1 mouse cellular context compared by ENCODE assay signal in genomic region chr10:17775079-17775478, GRCm38 (mm10).
TF ChIP-seq lines count a peak whose summit lies in the region.

No protein-coding gene starts in this region.

TF ChIP-seq in CH12.LX, 34 proteins besides CTCF, POLR2A, EP300 and RAD21 (continued from another document):
- TF ChIP-seq ZKSCAN1 (IDR thresholded peaks at IDR 0.05; ENCODE audit: borderline replicate concordance, low read depth, low read length) (no peak), TCF12 (IDR thresholded peaks at IDR 0.05; ENCODE audit: low read depth, low read length) (peak; percentile 61), MAFK (IDR thresholded peaks at IDR 0.05; ENCODE audit: insufficient replicate concordance, low read length) (peak; percentile 69; the same call in 1 of the 2 replicates), SMC3 (IDR thresholded peaks at IDR 0.05; ENCODE audit: low read depth, low read length) (no peak), TBP (conservative IDR thresholded peaks at IDR 0.05; ENCODE audit: low read depth, low read length) (0 out of 2 replicates have a peak, but pooled peaks have one; percentile 37), CHD2 (IDR thresholded peaks at IDR 0.05; ENCODE audit: low read length) (no peak), KAT2A (IDR thresholded peaks at IDR 0.05; ENCODE audit: insufficient replicate concordance, low read length) (no peak), MAX (IDR thresholded peaks at IDR 0.05; ENCODE audit: low read length) (peak; percentile 78), MEF2A (IDR thresholded peaks at IDR 0.05; ENCODE audit: borderline replicate concordance, low read depth, low read length) (0 out of 2 replicates have a peak, but pooled peaks have one; percentile 8), IRF4 (IDR thresholded peaks at IDR 0.05; ENCODE audit: low read depth, low read length) (peak; percentile 86), PAX5 (IDR thresholded peaks at IDR 0.05; ENCODE audit: low read length) (no peak), NRF1 (IDR thresholded peaks at IDR 0.05; ENCODE audit: low read depth, low read length) (no peak), MXI1 (IDR thresholded peaks at IDR 0.05; ENCODE audit: low read depth, low read length) (no peak), E2F4 (IDR thresholded peaks at IDR 0.05; ENCODE audit: insufficient replicate concordance, low read depth, low read length) (no peak), UBTF (IDR thresholded peaks at IDR 0.05; ENCODE audit: low read depth, low read length) (no peak), SIN3A (IDR thresholded peaks at IDR 0.05; ENCODE audit: low read length) (peak; percentile 56; the same call in 1 of the 2 replicates), MAZ (IDR thresholded peaks at IDR 0.05; ENCODE audit: low read depth, low read length) (no peak)
TF ChIP-seq in CH12.LX: peak in this region for 14.
